Mouse (Mus musculus) lung, adult 18-20 months (tissue): ENCODE measurements at regions not wholly inside any gene's neighbourhood (a gene's known extent, or its start where the extent isn't known, plus 50 kb on each side); places are given as distances from the start of the nearest gene placed in this dataset.

Experiments used
- DNase-seq, 2 experiments: peaks; one replicate each; pipeline ENCODE4 v3.0.0; 2022; ENCODE audit warnings: mixed read lengths in 2 of 2

DNA sequence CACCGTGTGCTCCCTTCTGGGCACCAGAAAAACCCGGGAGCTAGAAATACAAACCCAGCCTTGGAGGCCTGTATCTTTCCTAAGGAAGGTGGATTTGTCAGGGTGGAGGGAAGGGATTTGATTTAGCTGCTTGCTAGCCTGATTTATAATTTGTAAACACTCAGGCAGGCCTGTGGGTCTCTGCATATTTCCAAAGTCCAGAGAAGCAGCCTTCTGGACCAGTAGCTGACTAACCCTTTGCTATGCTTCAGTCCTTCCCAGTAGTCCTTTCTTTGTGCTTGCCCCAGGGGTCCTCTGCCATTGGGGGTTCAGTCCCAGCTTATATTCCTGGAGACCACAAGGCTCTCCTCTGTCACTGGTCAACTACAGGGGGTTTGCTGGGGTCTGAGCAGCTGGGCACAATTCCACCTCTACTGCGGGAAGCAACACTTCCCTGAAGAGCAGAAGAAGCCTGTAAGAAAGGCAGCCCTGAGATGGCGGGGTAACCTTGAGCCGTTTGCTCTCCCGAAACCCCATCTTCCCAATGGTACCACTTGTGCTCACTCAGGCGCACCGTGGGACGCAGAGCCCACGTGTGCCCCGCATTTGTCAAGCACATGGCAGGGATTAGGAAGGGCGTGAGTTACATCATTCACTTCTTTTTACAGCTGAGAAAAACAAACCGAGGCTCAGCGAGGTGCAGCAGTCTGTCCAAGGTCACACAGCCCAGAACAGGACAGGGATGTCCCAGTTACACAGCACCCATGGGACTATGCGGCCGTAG lies 85.7 kb downstream of the 1700001O22Rik start:
- DNase-seq = peak in 1 of 2 experiments; percentile 22

DNA sequence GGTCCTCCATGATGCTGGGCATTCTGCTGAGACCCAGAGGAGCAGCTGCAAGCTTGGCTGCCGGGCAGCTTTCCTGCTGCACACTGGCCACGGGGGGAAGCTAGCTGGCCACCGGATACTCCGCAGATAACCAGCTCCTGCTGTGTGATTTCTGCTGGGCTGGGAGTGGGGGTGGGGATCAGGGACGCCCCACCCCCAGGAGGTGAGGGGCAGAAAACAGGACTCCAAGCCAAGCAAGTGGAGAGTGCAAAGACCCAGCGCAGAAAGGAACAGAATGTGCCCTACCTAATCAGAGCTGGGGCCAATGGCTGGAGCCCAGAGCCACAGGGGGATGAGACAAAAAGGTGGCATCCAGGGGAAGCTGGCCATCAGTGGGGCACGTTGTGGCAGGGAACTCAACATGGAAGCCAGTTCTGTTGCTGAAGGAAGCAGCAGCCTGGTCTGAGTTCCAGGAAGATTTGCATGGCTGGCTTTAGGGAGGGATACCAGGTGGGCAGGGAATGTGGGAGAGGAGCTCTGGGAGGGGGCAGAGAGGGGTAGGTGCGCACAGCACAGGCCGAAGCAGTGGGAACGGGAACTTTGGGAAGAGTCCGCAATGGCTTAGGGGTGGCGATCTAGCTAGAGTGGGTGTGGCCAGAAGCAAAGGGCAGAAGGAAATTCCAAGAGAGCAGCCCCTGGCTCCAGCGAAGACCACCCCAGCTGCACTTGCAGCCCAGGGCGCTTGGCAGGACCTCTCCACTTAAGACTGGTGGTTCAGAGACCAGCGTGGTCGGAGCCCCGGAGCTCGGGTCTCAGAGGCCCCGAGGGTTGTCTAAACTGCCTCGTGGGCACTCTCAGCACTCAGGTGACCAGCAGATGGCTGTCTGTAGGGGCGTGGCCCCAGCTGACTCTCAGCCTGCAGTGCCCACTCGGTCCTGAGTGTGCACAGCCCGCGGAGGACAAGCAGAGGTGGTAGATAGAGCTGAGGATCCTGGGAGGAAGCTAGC lies 86.6 kb downstream of the 1700001O22Rik start:
- peak; percentile 80 to 84 for DNase-seq

DNA sequence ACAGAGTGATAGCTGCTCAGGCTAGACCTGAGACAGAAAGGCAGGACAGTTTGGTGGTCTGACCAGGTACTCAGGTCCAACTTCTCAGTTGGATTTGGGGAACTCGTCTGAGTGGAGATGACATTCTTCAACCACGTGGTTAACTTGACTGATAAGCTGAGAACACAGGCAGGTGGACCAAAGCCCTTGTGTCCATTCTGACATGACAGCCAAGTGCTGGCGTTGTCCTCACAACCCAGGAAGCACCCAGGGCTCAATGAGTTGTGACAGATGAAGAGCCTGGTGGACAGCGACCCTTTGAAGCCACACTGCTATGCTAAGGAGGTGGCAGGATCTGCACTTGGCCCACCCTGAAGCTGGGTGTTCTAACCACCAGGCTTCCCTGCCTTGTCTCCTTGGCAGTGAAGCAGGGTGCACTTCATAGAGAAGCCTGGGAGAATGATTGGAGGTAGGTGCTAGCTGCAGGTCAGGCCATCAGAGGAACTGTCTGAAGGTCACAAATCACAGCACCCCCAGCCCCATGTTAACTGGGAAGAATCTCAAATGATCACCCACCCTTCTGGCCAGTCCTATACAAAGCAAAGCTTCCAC lies 87.6 kb downstream of the 1700001O22Rik start:
- no peak for DNase-seq

DNA sequence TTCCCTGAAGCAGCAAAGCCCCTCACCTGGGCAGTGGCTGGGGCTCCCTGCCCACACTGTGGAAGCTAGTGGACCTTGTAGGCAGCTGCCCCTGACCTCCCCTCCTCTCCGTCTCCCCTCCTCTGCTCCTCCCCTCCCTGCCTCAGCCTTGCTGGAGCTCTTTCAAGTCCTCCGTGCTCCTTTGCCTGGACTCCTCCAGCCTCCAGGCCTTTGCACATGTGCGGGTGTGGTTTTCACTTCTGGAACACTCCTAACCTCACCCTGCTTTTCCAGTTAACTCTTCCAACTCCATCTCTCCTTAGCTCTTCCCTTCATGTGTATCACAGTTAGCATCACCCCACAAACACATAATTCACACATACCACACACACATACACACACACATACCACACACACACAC lies 89.9 kb downstream of the 1700001O22Rik start:
- DNase-seq = peak; percentile 72 to 76

DNA sequence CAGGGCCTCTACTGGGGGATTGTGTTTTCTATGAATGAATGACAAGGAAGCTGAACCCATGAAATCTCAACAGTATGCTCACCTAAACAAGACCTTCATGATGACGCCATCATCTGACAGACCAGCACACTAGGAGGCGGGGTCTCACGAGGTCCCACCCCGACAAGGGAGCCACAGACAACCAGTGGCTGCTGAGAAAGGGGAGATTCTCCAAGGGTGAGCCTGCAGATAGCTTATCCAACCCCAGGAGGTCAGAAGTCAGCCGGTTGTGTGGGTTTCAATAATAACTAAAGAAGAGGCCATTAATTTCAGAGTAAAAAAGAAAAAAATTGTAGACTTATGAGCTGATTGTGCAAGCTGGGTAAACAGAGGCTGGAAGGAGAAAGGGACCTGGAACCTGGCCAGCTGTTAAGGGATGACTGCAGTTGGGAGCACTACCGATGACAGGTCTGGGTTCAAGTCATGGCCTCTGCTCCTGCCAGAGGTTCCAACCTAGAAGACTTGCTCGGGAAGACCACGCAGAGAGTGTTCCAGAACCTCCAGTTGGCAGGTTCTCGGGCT lies 90.5 kb downstream of the 1700001O22Rik start:
- DNase-seq = peak in 1 of 2 experiments; percentile 49

DNA sequence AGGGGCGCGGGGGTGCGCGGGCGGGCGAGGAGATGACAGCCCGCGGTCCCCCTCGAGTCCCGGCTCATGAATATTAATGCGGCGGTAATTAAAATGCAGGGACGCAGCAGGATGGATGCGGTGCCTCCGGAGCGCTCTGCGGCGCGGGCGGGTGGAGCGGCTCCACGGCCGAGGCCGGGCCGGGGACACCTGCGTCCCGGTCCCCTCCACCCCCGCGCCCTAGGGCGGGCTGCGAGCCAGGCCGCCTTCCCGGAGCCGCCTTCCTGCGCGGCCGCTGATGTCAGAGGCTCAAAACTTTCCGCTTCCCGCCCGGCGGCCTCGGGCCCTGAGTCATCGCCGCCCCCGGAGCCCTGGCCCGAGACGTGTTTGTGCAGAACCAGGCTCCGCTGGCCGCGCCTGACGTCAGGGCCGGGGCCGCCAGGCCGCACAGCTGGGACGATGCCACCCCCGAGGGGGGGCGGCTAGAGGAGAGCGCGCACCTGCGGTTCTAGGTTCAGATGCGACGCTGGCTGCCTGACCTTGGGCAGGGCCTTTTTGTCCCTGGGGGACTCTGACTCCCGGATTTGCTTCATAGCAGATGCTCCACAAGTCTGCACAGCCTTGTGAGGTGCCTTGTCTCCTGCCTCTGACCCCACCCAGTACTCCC lies 91.5 kb downstream of the 1700001O22Rik start:
- DNase-seq = peak; percentile 94 to 96

DNA sequence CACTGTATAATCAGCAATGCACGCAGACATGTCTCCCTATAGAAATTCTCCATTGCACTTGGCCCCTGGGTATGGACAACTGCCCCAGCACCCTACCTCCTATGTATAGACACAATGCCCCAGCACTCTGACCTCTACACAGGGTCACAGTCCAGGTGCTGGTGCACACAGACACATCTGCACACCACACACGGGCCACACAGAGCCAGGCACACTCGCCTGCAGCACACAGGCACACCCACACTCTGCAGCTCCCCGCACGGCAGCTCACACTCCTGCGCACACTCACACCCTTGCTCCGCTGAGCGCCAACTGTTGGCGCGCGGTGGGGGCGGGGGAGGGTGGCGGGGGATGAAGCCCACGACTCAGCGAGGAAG lies 92.0 kb downstream of the 1700001O22Rik start:
- no peak for DNase-seq

DNA sequence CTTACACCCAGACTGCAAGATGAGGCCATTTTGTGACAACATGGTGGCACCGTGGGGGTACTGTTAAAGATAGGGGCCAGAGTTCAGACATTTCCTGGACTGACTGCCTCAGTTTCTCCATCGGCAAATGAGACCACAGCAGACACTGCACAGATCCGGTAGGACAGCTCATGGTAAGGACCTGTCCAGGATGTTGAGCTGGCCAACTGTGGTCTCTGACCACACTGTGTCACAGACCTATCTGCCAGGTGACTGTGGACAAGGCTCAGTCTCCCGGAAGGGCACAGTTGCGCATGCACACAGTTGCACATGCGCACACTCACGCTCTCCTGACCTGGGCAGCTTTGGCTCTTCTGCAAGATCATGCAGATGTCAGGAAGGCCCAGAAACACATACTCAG lies 92.6 kb downstream of the 1700001O22Rik start:
- no peak for DNase-seq

DNA sequence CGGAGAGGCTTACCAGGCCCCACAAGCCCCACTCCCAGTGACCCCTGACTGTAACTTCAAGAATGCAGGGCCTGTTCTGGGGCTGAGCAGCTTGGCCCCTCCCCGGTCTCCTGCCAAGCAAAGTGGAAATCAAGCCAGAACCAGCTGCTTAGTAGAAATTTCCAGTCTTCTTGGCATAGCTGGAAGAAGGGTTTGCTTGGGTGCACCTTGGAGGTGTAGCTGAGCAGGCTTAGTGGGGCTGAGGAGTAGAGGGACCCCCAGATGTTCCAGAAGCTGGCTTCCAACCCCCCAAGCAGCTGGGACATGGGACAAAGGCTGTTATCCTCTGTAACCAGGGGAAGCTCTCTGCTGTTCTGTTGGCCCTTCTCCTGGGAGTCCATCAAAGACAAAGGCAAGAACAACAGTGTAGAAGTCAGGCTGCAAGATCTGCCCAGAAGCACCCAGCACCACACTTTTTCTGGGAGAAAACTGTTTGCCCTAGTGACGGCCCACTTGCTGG lies 94.0 kb downstream of the 1700001O22Rik start:
- no peak for DNase-seq

DNA sequence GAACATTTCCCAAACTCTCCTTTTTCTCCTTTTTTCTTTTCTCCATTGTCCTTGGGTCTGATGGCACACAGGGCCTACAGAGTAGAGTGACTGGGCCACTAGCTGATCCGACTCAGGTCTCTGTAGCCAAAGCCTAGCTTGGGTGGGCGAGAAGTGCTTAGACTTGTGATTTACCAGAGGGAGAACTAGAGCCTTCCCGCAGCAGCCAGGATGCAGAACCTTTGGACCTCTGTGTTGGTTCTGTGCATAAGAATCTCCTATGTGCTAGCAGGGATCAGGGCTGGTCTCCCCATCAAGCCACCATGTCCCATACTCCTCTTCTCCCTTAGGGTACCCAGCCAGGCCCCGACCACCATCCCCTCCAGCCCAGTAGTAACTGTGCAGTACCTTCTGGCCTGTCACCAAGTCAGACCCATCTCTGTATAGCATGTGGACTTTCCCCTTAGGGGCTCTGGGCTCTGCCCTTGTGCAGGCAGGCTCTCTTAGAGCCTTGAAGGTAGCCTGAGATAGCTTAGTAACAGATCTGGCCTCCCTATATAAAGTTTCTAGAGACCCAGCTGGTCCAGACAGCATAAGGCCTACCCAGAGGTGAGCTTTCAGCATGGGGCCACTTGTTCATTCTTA lies 94.6 kb downstream of the 1700001O22Rik start:
- DNase-seq = no peak

DNA sequence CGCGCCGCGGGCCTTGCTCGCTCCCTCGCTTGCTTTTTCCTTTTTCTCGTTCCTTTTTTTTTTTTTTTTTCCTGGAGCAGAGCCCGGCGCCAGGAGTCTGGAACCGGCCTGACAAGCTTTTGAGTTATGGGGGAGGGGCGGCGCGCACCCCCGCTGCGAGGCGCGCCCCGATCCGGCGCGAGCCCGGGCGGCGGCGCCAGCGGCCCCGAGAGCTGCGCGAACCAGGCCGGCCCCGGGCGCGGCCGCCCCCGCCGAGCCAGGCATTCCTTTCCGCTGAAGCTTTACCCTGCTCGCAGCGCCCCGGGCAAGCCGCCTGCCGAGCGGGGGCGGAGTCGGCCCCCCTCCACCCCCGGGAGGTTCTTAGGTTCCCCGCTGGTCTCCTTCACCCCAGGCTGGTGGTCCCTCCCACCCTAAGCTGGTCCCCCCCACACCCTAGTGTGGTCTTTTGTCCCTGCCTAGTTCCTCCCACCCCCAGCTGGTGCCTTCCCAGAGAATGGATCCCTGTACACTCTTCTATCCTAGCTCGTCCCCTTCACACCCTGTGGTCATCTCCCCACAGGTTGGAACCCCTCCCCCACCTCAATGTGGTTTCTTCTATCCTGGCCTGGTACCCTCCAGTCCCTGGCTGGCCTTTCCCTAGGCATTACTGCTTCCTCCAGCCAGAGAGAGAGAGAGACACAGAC lies 95.3 kb downstream of the 1700001O22Rik start:
- peak; percentile 84 to 89 for DNase-seq

DNA sequence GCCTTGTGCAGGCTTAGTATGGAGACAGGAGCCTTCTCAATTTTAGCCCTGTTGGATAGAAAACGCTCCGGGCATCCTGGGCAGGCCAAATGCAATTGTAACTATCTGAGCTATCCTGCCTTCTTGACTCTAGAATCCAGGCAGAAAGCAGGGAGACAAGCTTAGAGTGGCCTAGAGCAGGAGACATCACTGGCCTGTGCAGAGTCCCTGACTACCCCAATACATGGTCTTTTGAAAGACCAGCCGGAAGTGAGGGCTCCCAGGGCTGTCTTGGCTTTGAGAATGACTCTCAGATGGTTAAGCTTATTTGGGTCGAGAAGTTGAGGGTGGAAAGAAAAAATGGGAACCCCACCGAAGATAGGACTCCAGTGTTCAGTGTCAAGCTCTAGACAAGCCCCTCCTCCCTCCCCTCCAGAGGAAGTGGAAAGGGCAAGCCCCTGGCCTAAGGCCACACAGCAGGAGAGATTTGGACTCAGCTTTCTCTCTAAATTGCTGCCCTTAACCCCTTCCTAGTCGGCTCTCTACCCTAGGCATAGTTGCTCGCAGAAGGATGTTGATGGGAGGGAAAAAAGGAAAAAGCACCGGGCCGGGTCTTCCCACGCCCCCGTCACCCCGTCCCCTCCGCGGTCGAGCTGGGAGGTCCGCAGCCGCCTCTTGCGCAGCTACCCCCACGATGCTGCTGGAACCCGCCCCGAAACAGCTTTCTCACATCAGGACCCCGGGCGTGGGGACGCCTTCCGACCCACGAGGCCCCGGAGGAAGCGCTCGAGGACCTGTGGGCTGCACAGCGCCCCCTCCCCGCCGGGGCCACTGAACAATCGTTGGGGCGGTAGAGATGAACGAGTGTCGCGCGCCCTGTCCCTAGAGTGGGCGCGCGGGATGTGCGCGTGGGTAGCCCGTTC lies 96.1 kb downstream of the 1700001O22Rik start:
- DNase-seq = peak; percentile 73 to 83

DNA sequence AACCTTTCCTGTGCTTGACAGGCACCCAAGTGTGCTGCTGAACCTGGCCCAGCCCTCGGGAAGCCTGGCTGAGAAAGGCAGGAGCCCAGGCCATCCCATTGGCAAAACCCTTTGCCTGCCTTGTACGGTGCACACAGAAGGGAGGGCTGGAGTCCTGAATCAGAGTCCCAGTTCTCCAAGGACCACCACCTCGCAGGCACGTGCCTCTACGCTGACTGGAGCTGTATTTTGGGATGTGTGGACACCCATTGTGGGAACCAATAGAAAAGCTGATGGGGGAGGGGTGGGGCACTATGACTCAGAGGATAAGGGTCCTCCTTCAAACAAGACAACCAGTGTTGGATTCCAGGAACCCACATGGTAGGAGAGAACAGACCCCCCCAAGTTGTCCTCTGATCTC lies 97.4 kb downstream of the 1700001O22Rik start:
- no peak for DNase-seq

DNA sequence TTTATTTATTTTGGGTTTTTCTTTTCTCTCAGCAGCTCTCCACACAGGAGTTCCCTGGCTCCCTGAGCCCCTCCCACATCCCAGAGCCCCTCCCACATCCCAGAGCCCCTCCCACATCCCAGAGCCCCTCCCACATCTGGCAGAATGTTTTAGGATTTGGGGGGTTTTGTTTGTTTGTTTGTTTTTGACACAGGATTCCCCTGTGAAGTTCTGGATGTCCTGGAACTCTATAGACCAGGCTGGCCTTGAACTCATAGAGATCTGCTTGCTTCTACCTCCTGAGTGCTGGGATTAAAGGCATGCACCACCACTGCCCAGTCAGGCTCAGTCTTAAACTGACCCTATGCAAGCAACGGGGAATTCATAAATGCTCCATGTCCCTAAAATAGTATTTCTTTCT lies 100.2 kb downstream of the 1700001O22Rik start:
- DNase-seq = no peak

DNA sequence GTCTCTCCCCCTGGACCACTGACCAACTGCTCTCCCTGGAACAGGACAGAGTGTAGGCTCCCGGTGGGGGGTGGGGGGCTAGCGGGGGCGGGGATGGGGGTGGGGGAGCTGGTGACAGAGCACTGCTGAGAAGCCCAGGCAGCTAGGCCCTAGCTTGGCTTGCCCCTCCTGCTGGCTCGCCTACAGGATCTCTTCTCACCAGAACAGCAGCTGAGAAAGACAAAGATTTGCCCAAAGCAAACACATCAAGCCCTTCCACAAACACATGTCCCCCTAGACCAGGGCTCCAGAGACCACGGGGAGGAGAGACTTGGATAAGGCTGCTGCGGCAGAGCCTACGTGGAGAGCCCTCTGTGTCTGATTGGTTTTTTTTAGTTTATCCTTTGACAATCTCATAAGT lies 100.8 kb downstream of the 1700001O22Rik start:
- no peak for DNase-seq

DNA sequence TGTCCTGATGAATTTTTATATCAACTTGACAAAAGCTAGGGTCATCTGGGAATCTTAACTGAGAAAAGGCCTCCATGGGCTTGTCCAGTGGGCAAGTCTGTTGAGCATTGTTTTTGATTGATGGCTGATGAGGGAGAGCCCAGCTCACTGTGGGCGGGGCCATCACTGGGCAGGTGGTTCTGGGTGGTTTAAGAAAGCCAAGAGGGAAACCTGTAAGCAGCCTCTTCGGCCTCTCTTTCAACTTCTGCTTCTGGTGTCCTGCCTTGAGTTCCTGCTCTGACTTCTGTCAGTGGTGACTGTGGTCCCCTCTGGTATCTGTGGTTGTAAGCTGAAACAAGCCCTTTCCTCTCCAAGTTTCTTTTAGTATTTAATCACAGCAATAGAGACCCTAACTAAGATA lies 102.6 kb downstream of the 1700001O22Rik start:
- no peak for DNase-seq

DNA sequence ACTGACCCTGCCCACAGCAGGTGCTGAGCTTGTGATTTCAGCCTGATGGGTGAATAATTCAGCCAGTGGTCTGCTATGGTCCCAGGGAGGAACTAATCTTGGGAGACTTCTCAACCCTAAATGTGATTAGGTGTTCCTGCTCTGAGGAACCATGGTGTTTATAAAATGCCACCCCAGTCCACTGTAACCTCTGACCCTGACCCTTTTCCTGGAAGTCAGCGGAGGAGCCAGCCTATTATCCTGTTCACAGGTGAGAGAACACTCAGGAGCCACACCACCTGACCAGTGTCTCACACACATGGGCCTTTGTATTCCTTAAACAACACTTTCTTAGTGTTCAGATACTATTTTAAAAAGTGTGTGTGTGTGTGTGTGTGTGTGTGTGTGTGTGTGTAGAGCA lies 103.0 kb downstream of the 1700001O22Rik start:
- no peak for DNase-seq

DNA sequence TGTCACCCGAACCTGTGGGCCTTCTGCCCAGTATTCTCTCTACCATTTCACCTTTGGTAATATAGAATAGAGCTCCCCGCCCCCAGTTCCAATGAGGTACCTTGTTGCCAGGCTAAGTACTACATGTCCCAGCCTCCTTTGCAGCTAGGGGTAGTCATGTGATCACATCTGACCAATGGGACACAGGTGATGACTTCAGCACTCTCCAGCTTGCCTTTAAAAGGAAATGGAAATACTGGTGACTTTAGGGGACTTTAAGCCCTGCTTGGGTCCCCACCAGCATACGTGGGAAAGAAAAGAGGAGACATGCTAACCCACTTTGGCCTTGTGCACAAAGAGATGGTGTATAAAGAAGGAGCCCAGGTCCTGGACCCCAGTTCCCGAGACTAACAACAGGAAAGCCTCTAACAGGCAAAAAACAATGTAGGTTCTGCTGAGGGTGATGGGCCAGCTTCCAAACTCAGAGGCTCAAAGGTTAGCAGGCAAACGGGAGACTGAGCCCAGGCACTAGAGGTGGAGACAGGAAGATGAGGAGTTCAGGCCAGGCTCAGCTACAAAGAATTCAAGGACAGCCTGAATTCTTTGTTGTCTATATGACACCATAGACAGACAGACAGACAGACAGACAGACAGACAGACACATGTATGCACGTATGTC lies 103.5 kb downstream of the 1700001O22Rik start:
- peak; percentile 85 to 90 for DNase-seq

DNA sequence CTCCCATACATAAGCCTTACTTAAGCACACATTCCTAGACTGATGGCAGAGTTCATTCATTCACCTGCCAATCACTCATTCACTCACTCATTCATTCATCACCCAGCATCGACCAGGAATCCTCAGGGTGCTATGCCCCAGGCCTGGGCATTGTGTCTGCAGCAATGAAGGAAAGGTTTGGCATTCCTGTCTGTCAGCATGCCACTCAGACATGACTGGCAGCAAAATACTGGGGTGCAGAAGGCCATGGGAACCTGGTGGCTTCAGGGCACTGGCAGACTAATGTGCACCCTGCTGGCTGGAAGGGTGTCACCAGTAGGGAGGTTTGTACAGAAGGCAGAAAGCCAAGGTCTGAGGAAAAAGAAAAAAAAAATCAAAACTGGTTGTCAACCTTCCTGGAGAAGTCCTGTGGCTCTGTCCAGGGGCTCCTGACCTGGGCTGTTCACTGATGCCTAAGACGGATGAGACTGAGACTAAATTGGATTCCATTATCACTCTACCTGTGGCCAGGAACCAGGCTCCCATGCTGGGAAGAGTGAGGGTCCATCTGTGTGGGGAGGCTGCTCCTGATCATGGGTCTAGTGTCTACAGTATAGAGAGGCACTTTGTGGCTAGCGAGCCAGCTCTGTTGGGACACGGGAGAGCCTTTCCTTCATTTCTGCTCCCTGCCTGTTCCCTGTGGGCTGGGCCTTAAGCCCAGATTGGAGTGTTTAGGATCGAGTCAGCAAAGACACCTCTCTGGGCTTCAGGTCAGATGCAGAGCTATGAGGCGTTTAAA lies 104.1 kb downstream of the Cstad start:
- no peak for DNase-seq
